Mouse (Mus musculus) MEL (cell line): ENCODE results near the gene Slc25a41. TPM values are rescaled to one million over a fixed set of nuclear protein-coding genes. Genes with fewer than 3 reads are reported as not detected.

ENCODE experiments used
- DNase-seq: peaks from one replicate; pipeline ENCODE4 v3.0.0; 2011; ENCODE audit warnings: low read depth, low spot score
- H3K27ac ChIP-seq: 2 replicates; pipeline ENCODE4 v1.5.1; 2012; ENCODE audit warnings: low read depth, mild to moderate bottlenecking, control low read depth, low read length, moderate library complexity; ENCODE audit not compliant: control insufficient read depth
- H3K27me3 ChIP-seq, 2 experiments: fragments of 150-350 bp in 1 of 2; sonication (generic) in 1 of 2; 2 replicates each; pipeline ENCODE4 v1.6.1; 2012; ENCODE audit warnings: low read length in 2 of 2, mild to moderate bottlenecking in 2 of 2, improper control_type of control experiment in 1 of 2, moderate library complexity in 1 of 2; ENCODE audit not compliant: insufficient read depth in 2 of 2, control insufficient read depth in 1 of 2
- H3K36me3 ChIP-seq, 2 experiments: 2 replicates each; pipeline ENCODE4 v1.6.1; 2012 to 2014; ENCODE audit warnings: low read length in 2 of 2, improper control_type of control experiment in 1 of 2, inconsistent platforms in 1 of 2, mild to moderate bottlenecking in 1 of 2; ENCODE audit not compliant: insufficient read depth in 2 of 2, control insufficient read depth in 1 of 2
- H3K4me1 ChIP-seq, 2 experiments: fragments of 150-350 bp in 1 of 2; sonication (generic) in 1 of 2; 2 replicates each; pipeline ENCODE4 v1.6.1; 2012; ENCODE audit warnings: low read length in 2 of 2, improper control_type of control experiment in 1 of 2, mild to moderate bottlenecking in 1 of 2; ENCODE audit not compliant: insufficient read depth in 2 of 2, control insufficient read depth in 1 of 2
- H3K4me3 ChIP-seq, 2 experiments: fragments of 150-350 bp in 1 of 2; sonication (generic) in 1 of 2; 2 replicates each; pipeline ENCODE4 v1.5.1; 2012; ENCODE audit warnings: low read depth in 2 of 2, low read length in 2 of 2, mild to moderate bottlenecking in 2 of 2, moderate library complexity in 2 of 2, control low read depth in 1 of 2, improper control_type of control experiment in 1 of 2; ENCODE audit not compliant: control insufficient read depth in 1 of 2, insufficient read depth in 1 of 2
- H3K79me2 ChIP-seq: 2 replicates; pipeline ENCODE4 v1.6.1; 2012; ENCODE audit warnings: mild to moderate bottlenecking, low read length, moderate library complexity; ENCODE audit not compliant: control insufficient read depth, poor library complexity, insufficient read depth
- H3K9ac ChIP-seq: 2 replicates; pipeline ENCODE4 v1.6.1; 2012; ENCODE audit warnings: low read depth, mild to moderate bottlenecking, control low read depth, low read length, moderate library complexity; ENCODE audit not compliant: control insufficient read depth, poor library complexity, severe bottlenecking
- H3K9me3 ChIP-seq: fragments of 150-350 bp; sonication (generic); replicated peaks from 2 replicates; pipeline ENCODE4 v1.6.1; 2012; ENCODE audit warnings: mild to moderate bottlenecking, low read length, improper control_type of control experiment, moderate library complexity; ENCODE audit not compliant: insufficient read depth
- BHLHE40 ChIP-seq: IDR thresholded peaks from 2 replicates; pipeline ENCODE4 v1.6.1; 2012; ENCODE audit warnings: low read depth, mild to moderate bottlenecking, inconsistent platforms, low read length, improper control_type of control experiment, borderline replicate concordance
- CHD1 ChIP-seq: IDR thresholded peaks from 2 replicates; pipeline ENCODE4 v1.6.1; 2012; ENCODE audit warnings: low read depth, mild to moderate bottlenecking, inconsistent platforms, low read length, improper control_type of control experiment
- CTCF ChIP-seq, 3 experiments: IDR thresholded peaks in 2 of 3; conservative IDR thresholded peaks in 1 of 3; 2 replicates each; pipeline ENCODE4 v1.5.1; 2011 to 2012; ENCODE audit warnings: low read length in 3 of 3, low read depth in 2 of 3, mild to moderate bottlenecking in 2 of 3, improper control_type of control experiment in 1 of 3, inconsistent platforms in 1 of 3, mixed read lengths in 1 of 3, moderate library complexity in 1 of 3; ENCODE audit not compliant: control insufficient read depth in 1 of 3, insufficient read depth in 1 of 3, poor library complexity in 1 of 3, severe bottlenecking in 1 of 3
- E2F4 ChIP-seq: IDR thresholded peaks from 2 replicates; pipeline ENCODE4 v1.6.1; 2011; ENCODE audit warnings: low read depth, low read length, improper control_type of control experiment, borderline replicate concordance
- EP300 ChIP-seq, 2 experiments: IDR thresholded peaks; 2 replicates each; pipeline ENCODE4 v1.6.1; 2011; ENCODE audit warnings: improper control_type of control experiment in 2 of 2, low read length in 2 of 2, low read depth in 1 of 2, mild to moderate bottlenecking in 1 of 2
- JUND ChIP-seq: IDR thresholded peaks from 2 replicates; pipeline ENCODE4 v1.6.1; 2011; ENCODE audit warnings: low read depth, mild to moderate bottlenecking, improper control_type of control experiment, low read length
- MAX ChIP-seq: IDR thresholded peaks from 2 replicates; pipeline ENCODE4 v1.6.1; 2011; ENCODE audit warnings: low read length, improper control_type of control experiment
- MAZ ChIP-seq: IDR thresholded peaks from 2 replicates; pipeline ENCODE4 v1.6.1; 2012; ENCODE audit warnings: low read depth, mild to moderate bottlenecking, inconsistent platforms, low read length, improper control_type of control experiment
- MXI1 ChIP-seq: IDR thresholded peaks from 2 replicates; pipeline ENCODE4 v1.6.1; 2011; ENCODE audit warnings: mild to moderate bottlenecking, low read depth, low read length, improper control_type of control experiment
- MYB ChIP-seq: IDR thresholded peaks from 2 replicates; pipeline ENCODE4 v1.6.1; 2011; ENCODE audit warnings: mild to moderate bottlenecking, low read depth, low read length, improper control_type of control experiment
- MYC ChIP-seq: IDR thresholded peaks from 2 replicates; pipeline ENCODE4 v1.6.1; 2011; ENCODE audit warnings: low read depth, mild to moderate bottlenecking, low read length, improper control_type of control experiment, moderate library complexity
- NELFE ChIP-seq: IDR thresholded peaks from 2 replicates; pipeline ENCODE4 v1.6.1; 2011; ENCODE audit warnings: low read depth, low read length, improper control_type of control experiment
- POLR2A ChIP-seq, 2 experiments: IDR thresholded peaks; 2 replicates each; pipeline ENCODE4 v1.6.1; 2011 to 2012; ENCODE audit warnings: low read length in 2 of 2, mild to moderate bottlenecking in 2 of 2, control low read depth in 1 of 2, improper control_type of control experiment in 1 of 2, low read depth in 1 of 2, moderate library complexity in 1 of 2; ENCODE audit not compliant: control insufficient read depth in 1 of 2, insufficient read depth in 1 of 2, poor library complexity in 1 of 2
- POLR2AphosphoS2 ChIP-seq: IDR thresholded peaks from 2 replicates; pipeline ENCODE4 v1.6.1; 2011; ENCODE audit warnings: low read length, improper control_type of control experiment
- RAD21 ChIP-seq: IDR thresholded peaks from 2 replicates; pipeline ENCODE4 v1.6.1; 2011; ENCODE audit warnings: mild to moderate bottlenecking, low read depth, low read length, improper control_type of control experiment
- SIN3A ChIP-seq: IDR thresholded peaks from 2 replicates; pipeline ENCODE4 v1.6.1; 2012; ENCODE audit warnings: low read length, improper control_type of control experiment, inconsistent platforms
- TBP ChIP-seq: IDR thresholded peaks from 2 replicates; pipeline ENCODE4 v1.8.0; 2011; ENCODE audit warnings: low read depth, low read length, improper control_type of control experiment
- TCF12 ChIP-seq: IDR thresholded peaks from 2 replicates; pipeline ENCODE4 v1.6.1; 2014; ENCODE audit warnings: low read depth, mild to moderate bottlenecking, inconsistent platforms, low read length, improper control_type of control experiment, moderate library complexity
- UBTF ChIP-seq: IDR thresholded peaks from 2 replicates; pipeline ENCODE4 v1.6.1; 2012; ENCODE audit warnings: low read depth, mild to moderate bottlenecking, inconsistent platforms, low read length, improper control_type of control experiment, moderate library complexity, borderline replicate concordance; ENCODE audit not compliant: insufficient read depth
- USF1 ChIP-seq: IDR thresholded peaks from 2 replicates; pipeline ENCODE4 v1.6.1; 2014; ENCODE audit warnings: low read depth, mild to moderate bottlenecking, inconsistent platforms, low read length, improper control_type of control experiment, moderate library complexity
- USF2 ChIP-seq, 2 experiments: IDR thresholded peaks; 2 replicates each; pipeline ENCODE4 v1.6.1; 2011 to 2012; ENCODE audit warnings: improper control_type of control experiment in 2 of 2, low read length in 2 of 2, borderline replicate concordance in 1 of 2, inconsistent platforms in 1 of 2, low read depth in 1 of 2, mild to moderate bottlenecking in 1 of 2; ENCODE audit not compliant: insufficient read depth in 1 of 2
- ZKSCAN1 ChIP-seq: IDR thresholded peaks from 2 replicates; pipeline ENCODE4 v1.6.1; 2012; ENCODE audit warnings: low read depth, mild to moderate bottlenecking, inconsistent platforms, low read length, improper control_type of control experiment, moderate library complexity
- ZMIZ1 ChIP-seq: IDR thresholded peaks from 2 replicates; pipeline ENCODE4 v1.6.1; 2012; ENCODE audit warnings: low read depth, mild to moderate bottlenecking, inconsistent platforms, low read length, improper control_type of control experiment, moderate library complexity
- ZNF384 ChIP-seq: IDR thresholded peaks from 2 replicates; pipeline ENCODE4 v1.6.1; 2012; ENCODE audit warnings: low read depth, mild to moderate bottlenecking, inconsistent platforms, low read length, improper control_type of control experiment
- polyA plus RNA-seq, 2 experiments: library from polyadenylated mRNA; stranded (reverse) in 1 of 2; unstranded in 1 of 2; fragments of >175 nt in 1 of 2; fragments of >200 nt in 1 of 2; gene quantifications; 2 replicates each; pipeline versions ENCODE4 v1.2.1 to v1.2.4; 2012; ENCODE audit warnings: low replicate concordance in 2 of 2, low read depth in 1 of 2; ENCODE audit not compliant: insufficient read length in 2 of 2, insufficient read depth in 1 of 2, missing spikeins in 1 of 2
- total RNA-seq: library from RNA; depleted of rRNA; stranded (reverse); fragments of 300-350 nt; gene quantifications from 2 replicates; pipeline ENCODE4 v1.2.3, GENCODE M21; 2012

Gene Slc25a41
- total and polyA plus RNA-seq, 3 experiments, result 0.08 to 0.15 TPM; not detected in 1

DNA sequence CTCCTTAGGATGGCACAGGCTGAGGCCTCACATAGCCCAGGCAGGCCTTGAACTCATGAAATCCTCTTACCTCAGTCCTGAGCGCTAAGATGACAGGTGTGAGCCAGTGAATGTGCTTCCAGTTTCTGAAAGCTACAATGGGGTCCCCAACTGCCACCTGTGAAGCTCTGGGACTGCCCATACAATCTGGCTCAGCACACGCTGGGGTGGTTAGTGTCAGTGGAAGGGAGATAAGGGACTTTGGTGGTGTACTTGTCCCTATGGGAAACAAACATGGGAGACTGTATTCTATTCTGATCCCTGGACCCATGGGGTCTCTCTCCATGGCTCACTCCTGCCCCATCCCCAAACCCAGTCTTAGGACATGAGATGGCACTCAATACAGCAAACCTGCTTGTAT is 21.8 kb downstream of the Slc25a41 start (continued):
- TF ChIP-seq USF1, result no peak
- no peak for TF ChIP-seq CHD1
- no peak for TF ChIP-seq JUND
- no peak for TF ChIP-seq MXI1
- TF ChIP-seq TBP, result no peak
- no peak for TF ChIP-seq ZMIZ1

DNA sequence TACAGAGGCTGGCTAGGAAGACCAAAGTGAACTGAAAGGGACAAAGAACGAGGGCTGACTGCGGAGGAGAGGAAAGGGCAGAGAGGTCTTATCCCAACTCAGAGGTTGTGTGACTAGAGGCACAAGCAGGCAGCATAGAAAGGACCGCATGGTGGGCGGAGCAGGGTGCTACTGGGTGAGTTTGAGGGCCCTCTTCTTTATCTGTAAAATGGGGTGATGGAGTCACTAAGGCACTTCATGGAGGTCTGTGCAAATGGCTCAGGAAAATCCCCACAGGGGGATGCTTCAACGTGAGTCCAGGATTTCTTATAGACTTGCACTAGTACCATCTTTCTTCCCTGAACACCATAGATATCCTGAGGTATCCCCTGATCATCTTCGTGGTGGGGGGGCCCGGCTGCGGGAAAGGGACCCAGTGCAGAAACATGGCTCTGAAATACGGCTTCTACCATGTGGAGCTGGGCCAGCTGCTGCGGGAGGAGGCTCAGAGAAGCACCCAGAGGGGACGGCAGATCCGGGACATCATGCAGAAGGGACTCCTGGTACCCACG is 29.1 kb downstream of the Slc25a41 start:
- TF ChIP-seq TCF12, result no peak
- TF ChIP-seq CTCF (IDR thresholded peaks at IDR 0.05 in 2 of 3, conservative IDR thresholded peaks at IDR 0.05 in 1 of 3; ENCODE audit: control insufficient read depth in 1 of 3, insufficient read depth in 1 of 3, low read depth in 2 of 3, low read length in 3 of 3, poor library complexity in 1 of 3, severe bottlenecking in 1 of 3), result no peak
- no peak for TF ChIP-seq TBP
- TF ChIP-seq USF1, result no peak
- TF ChIP-seq ZMIZ1, result no peak
- TF ChIP-seq NELFE, result no peak
- TF ChIP-seq E2F4, result no peak
- TF ChIP-seq CHD1, result no peak
- TF ChIP-seq MYB, result no peak
- TF ChIP-seq UBTF, result no peak
- no peak for TF ChIP-seq ZKSCAN1
- TF ChIP-seq RAD21, result no peak
- peaks cover 0 to 10% of the 10 kb centered on the region in 2 experiments; a peak in 3 of 4 replicates for H3K36me3 ChIP-seq
- H3K4me1 ChIP-seq, result peaks cover 6 to 17% of the 10 kb centered on the region in 2 experiments; a peak in 3 of 4 replicates
- H3K9ac ChIP-seq, result peak overlapping the region; percentile 84
- no peaks in the 10 kb centered on the region for H3K27me3 ChIP-seq
- H3K9me3 ChIP-seq, result no peaks in the 10 kb centered on the region
- no peak for DNase-seq
- peak overlapping the region; percentile 57 to 77 for H3K4me3 ChIP-seq
- H3K27ac ChIP-seq, result peak overlapping the region; percentile 75
- peaks cover 18% of the 10 kb centered on the region for H3K79me2 ChIP-seq

DNA sequence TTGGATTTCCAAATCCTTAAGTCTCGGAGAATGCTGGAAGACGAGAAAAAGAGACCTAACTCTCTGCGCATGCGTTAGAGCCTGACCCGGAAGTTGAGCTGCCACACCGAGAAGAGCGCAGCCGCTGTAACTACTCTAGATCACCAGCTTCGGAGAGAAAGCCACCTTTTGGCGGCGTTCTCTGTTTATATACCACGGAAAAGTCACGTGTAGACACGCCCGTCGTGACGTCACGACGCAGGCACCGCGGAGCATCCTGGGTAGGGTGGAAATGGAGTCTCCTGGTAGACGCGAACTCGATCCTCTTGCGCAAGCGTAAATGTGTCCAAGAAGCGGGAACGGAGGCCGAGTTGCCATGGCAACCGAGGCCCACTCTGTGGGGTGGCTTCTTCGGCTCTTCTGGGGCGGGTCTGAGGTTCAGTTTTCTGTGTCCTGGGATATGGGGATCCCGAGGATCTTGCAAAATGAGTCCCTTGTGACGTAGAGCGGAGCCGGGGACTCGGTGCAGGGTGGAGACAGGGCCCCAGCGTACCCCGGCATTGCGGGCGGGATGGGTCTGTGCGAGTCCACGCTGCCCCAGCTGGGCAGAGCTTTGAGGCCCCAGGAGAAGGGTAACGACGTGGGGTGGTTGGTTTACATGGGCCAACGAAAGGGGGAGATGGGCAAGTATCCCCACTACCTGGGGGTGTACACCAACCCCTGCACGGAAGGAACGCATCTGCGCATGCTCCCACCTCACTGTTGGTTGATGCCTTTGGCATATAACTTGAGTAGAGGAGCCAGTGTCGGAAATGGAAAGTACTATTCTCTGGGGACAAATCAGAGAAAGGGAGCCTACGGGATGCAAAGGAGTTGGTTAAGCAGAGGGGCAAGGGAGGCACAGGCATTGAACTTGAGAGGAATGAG is 30.0 kb downstream of the Slc25a41 start, which contains the start of the genes Gtf2f1 and Gm17949:
Gene Gtf2f1, minus strand, starts transcription at position 53 of the 906 bp plus-strand sequence.
Gene Gm17949, plus strand, starts transcription at position 234 of the 906 bp plus-strand sequence.
- Histone ChIP-seq H3K4me1 (peaks cover 6 to 17% of the 10 kb centered on the region in 2 experiments; a peak in 3 of 4 replicates), H3K36me3 (peaks cover 0 to 10% of the 10 kb centered on the region in 2 experiments; a peak in 3 of 4 replicates)
- peak; percentile 98 for DNase-seq
- TF ChIP-seq JUND, result no peak
- no peak for TF ChIP-seq EP300 (IDR thresholded peaks at IDR 0.05; ENCODE audit: low read depth in 1 of 2, low read length in 2 of 2)
- TF ChIP-seq TBP, result peak; percentile 99
- no peak for TF ChIP-seq MYB
- peak; percentile 98 for TF ChIP-seq MAX
- TF ChIP-seq MYC, result peak; percentile 79; the same call in 1 of the 2 replicates
- TF ChIP-seq RAD21, result no peak
- TF ChIP-seq POLR2A (IDR thresholded peaks at IDR 0.05; ENCODE audit: control insufficient read depth in 1 of 2, insufficient read depth in 1 of 2, low read depth in 1 of 2, low read length in 2 of 2, poor library complexity in 1 of 2), result peak; percentile 89 to 100
- TF ChIP-seq USF2 (IDR thresholded peaks at IDR 0.05; ENCODE audit: borderline replicate concordance in 1 of 2, insufficient read depth in 1 of 2, low read depth in 1 of 2, low read length in 2 of 2), result peak; percentile 66 to 94; a peak in 3 of 4 replicates
- 0 out of 2 replicates have a peak, but pooled peaks have one; percentile 38 for TF ChIP-seq MAZ
- peak; percentile 94 for TF ChIP-seq SIN3A
- peak; percentile 100 for TF ChIP-seq USF1
- TF ChIP-seq TCF12, result peak; percentile 82; the same call in 1 of the 2 replicates
- no peak for TF ChIP-seq CTCF (IDR thresholded peaks at IDR 0.05 in 2 of 3, conservative IDR thresholded peaks at IDR 0.05 in 1 of 3; ENCODE audit: control insufficient read depth in 1 of 3, insufficient read depth in 1 of 3, low read depth in 2 of 3, low read length in 3 of 3, poor library complexity in 1 of 3, severe bottlenecking in 1 of 3)
- TF ChIP-seq E2F4, result 0 out of 2 replicates have a peak, but pooled peaks have one; percentile 66
- TF ChIP-seq POLR2AphosphoS2, result peak; percentile 98
- peak; percentile 98 for TF ChIP-seq ZMIZ1
- TF ChIP-seq BHLHE40, result peak; percentile 98
- TF ChIP-seq ZKSCAN1, result no peak
- TF ChIP-seq ZNF384, result no peak

More for the DNA sequence above, 30.0 kb downstream of the Slc25a41 start, which contains the start of the genes Gtf2f1 and Gm17949:
- H3K27me3 ChIP-seq, result no peaks in the 10 kb centered on the region
- H3K27ac ChIP-seq, result peak within 1 kb of the TSS; percentile 76
- peak within 1 kb of the TSS; percentile 88 for H3K9ac ChIP-seq
- peak within 1 kb of the TSS; percentile 73 to 87 for H3K4me3 ChIP-seq
- peaks cover 20% of the 10 kb centered on the region for H3K79me2 ChIP-seq
- H3K9me3 ChIP-seq, result no peaks in the 10 kb centered on the region
